Comparison of ENCODE assay signal across 9 mouse cellular contexts in the genomic region with DNA sequence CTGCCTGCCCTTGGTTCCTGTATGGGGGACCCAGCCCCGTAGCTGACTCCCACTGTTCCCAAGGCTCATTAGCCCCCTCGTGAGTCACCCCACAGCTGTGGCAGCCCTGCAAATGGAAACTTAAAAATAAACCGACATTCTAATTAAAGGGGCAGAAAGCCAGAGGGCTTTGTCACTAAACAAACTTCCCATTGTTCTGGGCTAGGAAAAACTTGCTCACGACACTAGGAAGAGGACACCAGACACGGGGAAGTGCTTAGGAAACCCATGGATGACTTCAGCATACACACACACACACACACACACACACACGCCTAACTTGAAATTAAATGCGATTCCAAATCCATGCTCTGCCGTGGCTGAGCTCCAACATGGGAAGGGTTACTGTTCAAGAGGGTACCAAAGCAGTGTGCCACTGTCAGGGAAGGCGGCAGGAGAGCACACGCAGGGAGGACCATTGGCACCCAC. TPM values are rescaled to one million over a fixed set of nuclear protein-coding genes. Genes with fewer than 3 reads are reported as not detected.
DNase-seq lines count a peak whose midpoint lies in the region; ATAC-seq lines count a peak whose summit lies in the region.
"Had no signal": no experiment of that assay in that cellular context is flagged by ENCODE, and none has a peak within 500 bp of the region (broad histone marks: within the 10 kb centered on the region; RNA-seq: fewer than 3 reads in every experiment).

No protein-coding gene starts in this region.

- H3K4me3 ChIP-seq in forebrain, embryonic 11.5 days (ENCODE audit: low read depth, low read length): no peak overlapping the region
- no peak overlapping the region for H3K4me3 ChIP-seq in forebrain, embryonic 12.5 days (replicated peaks)
- no peak overlapping the region for H3K4me3 ChIP-seq in midbrain, embryonic 16.5 days (ENCODE audit: low read depth, low read length)
- no peak overlapping the region for H3K4me3 ChIP-seq in midbrain, embryonic 15.5 days
- no peak overlapping the region for H3K4me3 ChIP-seq in stomach, embryonic 15.5 days (replicated peaks)

- H3K27ac ChIP-seq in forebrain, embryonic 11.5 days (ENCODE audit: low read depth, low read length): no peak overlapping the region
- H3K27ac ChIP-seq in forebrain, embryonic 12.5 days: no peak overlapping the region
- no peak overlapping the region for H3K27ac ChIP-seq in midbrain, embryonic 16.5 days (ENCODE audit: low read length)
- no peak overlapping the region for H3K27ac ChIP-seq in midbrain, embryonic 15.5 days
- H3K27ac ChIP-seq in stomach, embryonic 15.5 days: peak overlapping the region; percentile 21; the same call in 1 of the 2 replicates

- 62% methylated on average over 10 of the region's 10 CpGs for WGBS in forebrain, embryonic 11.5 days
- WGBS in forebrain, embryonic 12.5 days: 62% methylated on average over 10 of the region's 10 CpGs
- 56% methylated on average over 10 of the region's 10 CpGs for WGBS in midbrain, embryonic 16.5 days
- WGBS in midbrain, embryonic 15.5 days: 49% methylated on average over 10 of the region's 10 CpGs
- 47% methylated on average over 10 of the region's 10 CpGs for WGBS in stomach, embryonic 15.5 days

- no peaks in the 10 kb centered on the region for H3K4me1 ChIP-seq in forebrain, embryonic 11.5 days (replicated peaks; ENCODE audit: control insufficient read depth, insufficient read depth, low read length)
- H3K4me1 ChIP-seq in forebrain, embryonic 12.5 days: peaks cover 3% of the 10 kb centered on the region; the same call in 1 of the 2 replicates
- no peaks in the 10 kb centered on the region for H3K4me1 ChIP-seq in midbrain, embryonic 16.5 days (ENCODE audit: control insufficient read depth, insufficient read depth, low read length)
- H3K4me1 ChIP-seq in midbrain, embryonic 15.5 days: no peaks in the 10 kb centered on the region
- no peaks in the 10 kb centered on the region for H3K4me1 ChIP-seq in stomach, embryonic 15.5 days

- peak; percentile 46 for DNase-seq in forebrain, embryonic 11.5 days (ENCODE audit: low spot score)
- peak; percentile 50 for DNase-seq in heart, postnatal 25 days (ENCODE audit: low spot score)
- DNase-seq in urinary bladder, adult 18-20 months (ENCODE audit: low spot score in 2 of 2): no peak
- no peak for DNase-seq in cerebellum, adult 9-10 months

- no peaks in the 10 kb centered on the region; the same call in 1 of the 2 replicates for H3K36me3 ChIP-seq in forebrain, embryonic 11.5 days (ENCODE audit: control insufficient read depth, insufficient read depth, low read length)
- peaks cover 6% of the 10 kb centered on the region for H3K36me3 ChIP-seq in forebrain, embryonic 12.5 days (replicated peaks)
- H3K36me3 ChIP-seq in midbrain, embryonic 16.5 days (ENCODE audit: control insufficient read depth, insufficient read depth, low read length): peaks cover 11% of the 10 kb centered on the region
- no peaks in the 10 kb centered on the region for H3K36me3 ChIP-seq in midbrain, embryonic 15.5 days (replicated peaks)
- peaks cover 8% of the 10 kb centered on the region; the same call in 1 of the 2 replicates for H3K36me3 ChIP-seq in stomach, embryonic 15.5 days

- intact Hi-C loops in heart, postnatal 25 days (cut with DNase I): loop anchor here (5.0 kb wide), 1 partner anchor 47 kb away; no protein-coding TSS in a partner anchor

- H3K4me2 ChIP-seq in forebrain, embryonic 11.5 days (ENCODE audit: low read depth, low read length, severe bottlenecking): no peak overlapping the region
- H3K4me2 ChIP-seq in forebrain, embryonic 12.5 days: no peak overlapping the region
- no peak overlapping the region for H3K4me2 ChIP-seq in midbrain, embryonic 16.5 days (ENCODE audit: low read length)
- H3K4me2 ChIP-seq in midbrain, embryonic 15.5 days: no peak overlapping the region
- H3K4me2 ChIP-seq in stomach, embryonic 15.5 days: no peak overlapping the region

- H3K27me3 ChIP-seq in forebrain, embryonic 11.5 days (ENCODE audit: control insufficient read depth, insufficient read depth, low read length): no peaks in the 10 kb centered on the region
- H3K27me3 ChIP-seq in forebrain, embryonic 12.5 days: no peaks in the 10 kb centered on the region
- no peaks in the 10 kb centered on the region for H3K27me3 ChIP-seq in midbrain, embryonic 16.5 days (ENCODE audit: control insufficient read depth, insufficient read depth, low read depth, low read length)
- no peaks in the 10 kb centered on the region for H3K27me3 ChIP-seq in midbrain, embryonic 15.5 days (replicated peaks)
- no peaks in the 10 kb centered on the region for H3K27me3 ChIP-seq in stomach, embryonic 15.5 days (replicated peaks)

- no peaks in the 10 kb centered on the region for H3K9me3 ChIP-seq in forebrain, embryonic 11.5 days (ENCODE audit: control insufficient read depth, low read length)
- H3K9me3 ChIP-seq in forebrain, embryonic 12.5 days: no peaks in the 10 kb centered on the region
- no peaks in the 10 kb centered on the region for H3K9me3 ChIP-seq in midbrain, embryonic 16.5 days (replicated peaks; ENCODE audit: control insufficient read depth, low read length, poor library complexity, severe bottlenecking)
- H3K9me3 ChIP-seq in midbrain, embryonic 15.5 days: no peaks in the 10 kb centered on the region
- no peaks in the 10 kb centered on the region for H3K9me3 ChIP-seq in stomach, embryonic 15.5 days

- H3K9ac ChIP-seq in forebrain, embryonic 11.5 days (ENCODE audit: low read length): no peak overlapping the region
- H3K9ac ChIP-seq in forebrain, embryonic 12.5 days: no peak overlapping the region
- H3K9ac ChIP-seq in midbrain, embryonic 16.5 days (ENCODE audit: low read depth, low read length): no peak overlapping the region
- H3K9ac ChIP-seq in midbrain, embryonic 15.5 days: no peak overlapping the region
- H3K9ac ChIP-seq in stomach, embryonic 15.5 days: no peak overlapping the region; the same call in 1 of the 2 replicates

- ATAC-seq in forebrain, embryonic 11.5 days (replicated peaks; ENCODE audit: low FRiP score): no peak
- ATAC-seq in forebrain, embryonic 12.5 days (ENCODE audit: low FRiP score): no peak
- ATAC-seq in midbrain, embryonic 16.5 days: 0 out of 2 replicates have a peak, but pooled peaks have one; percentile 21
- ATAC-seq in midbrain, embryonic 15.5 days (replicated peaks): no peak
- no peak for ATAC-seq in stomach, embryonic 15.5 days (ENCODE audit: insufficient read depth, low FRiP score, low read depth)

RNA-seq across cellular contexts. Expression of gene 1700029H14Rik, which starts 52.7 kb away (rescaled TPM):
- not detected in 2 replicates for polyA plus RNA-seq in forebrain, embryonic 11.5 days (2014; fragmentation: Nextera tagmentation; extraction: Ambion mirVana)
- not detected in 2 replicates for polyA plus RNA-seq in forebrain, embryonic 12.5 days (2016; fragmentation: Nextera tagmentation; extraction: Ambion mirVana)
- not detected in 2 replicates for polyA plus RNA-seq in midbrain, embryonic 16.5 days (2015; fragmentation: Nextera tagmentation; extraction: Ambion mirVana)
- polyA plus RNA-seq in midbrain, embryonic 15.5 days (2015; fragmentation: Nextera tagmentation; extraction: Ambion mirVana): not detected in 2 replicates
- not detected for total RNA-seq in heart, postnatal 25 days (2021)
- not detected in 2 replicates for polyA plus RNA-seq in stomach, embryonic 15.5 days (2015; fragmentation: Nextera tagmentation; extraction: Ambion mirVana)
- total RNA-seq: left cerebral cortex, postnatal 14 days had no signal

Comparison
In these comparisons a context has a peak if more than half of its experiments do, and no peak if none do; other contexts are left out.
1. DNase-seq: peak in forebrain, embryonic 11.5 days (single experiment) and heart, postnatal 25 days (single experiment); none in urinary bladder, adult 18-20 months (0 of 2) and cerebellum, adult 9-10 months (single experiment).